8 mouse cellular contexts compared by ENCODE assay signal in genomic region chr6:101374721-101375120, GRCm38 (mm10). TPM values are rescaled to one million over a fixed set of nuclear protein-coding genes. Genes with fewer than 3 reads are reported as not detected.
DNase-seq lines count a peak whose midpoint lies in the region; ATAC-seq and TF ChIP-seq lines count a peak whose summit lies in the region.

No protein-coding gene starts in this region.

- no peaks in the 10 kb centered on the region for H3K36me3 ChIP-seq in intestine, embryonic 15.5 days
- no peaks in the 10 kb centered on the region for H3K36me3 ChIP-seq in liver, embryonic 14.5 days (replicated peaks; ENCODE audit: control insufficient read depth, insufficient read depth, low read depth)
- no peaks in the 10 kb centered on the region for H3K36me3 ChIP-seq in neural tube, embryonic 13.5 days
- no peaks in the 10 kb centered on the region for H3K36me3 ChIP-seq in thymus, adult 2 months (ENCODE audit: control insufficient read depth, insufficient read depth, low read length)

- no peak for TF ChIP-seq POLR2A in thymus, adult 2 months (IDR thresholded peaks at IDR 0.05; ENCODE audit: control insufficient read depth, extremely low read depth, insufficient read depth, low read length, poor library complexity)

- H3K4me1 ChIP-seq in intestine, embryonic 15.5 days (replicated peaks) = peaks cover 29% of the 10 kb centered on the region
- no peaks in the 10 kb centered on the region; a peak in 1 of 4 replicates for H3K4me1 ChIP-seq in liver, embryonic 14.5 days (replicated peaks; ENCODE audit: control insufficient read depth in 2 of 2, insufficient read depth in 2 of 2, low read length in 1 of 2)
- H3K4me1 ChIP-seq in neural tube, embryonic 13.5 days (replicated peaks) = peaks cover 44% of the 10 kb centered on the region
- no peaks in the 10 kb centered on the region for H3K4me1 ChIP-seq in thymus, adult 2 months (replicated peaks; ENCODE audit: control insufficient read depth, insufficient read depth, low read length)

- 0 out of 2 replicates have a peak overlapping the region, but pooled peaks have one; percentile 26 for H3K9ac ChIP-seq in intestine, embryonic 15.5 days
- no peak overlapping the region for H3K9ac ChIP-seq in liver, embryonic 14.5 days (replicated peaks)
- H3K9ac ChIP-seq in neural tube, embryonic 13.5 days = peak overlapping the region; percentile 2

- no peak for TF ChIP-seq EP300 in liver, embryonic 14.5 days (IDR thresholded peaks at IDR 0.05; ENCODE audit: low read depth)

- peak overlapping the region; percentile 37 for H3K4me3 ChIP-seq in intestine, embryonic 15.5 days (replicated peaks)
- no peak overlapping the region for H3K4me3 ChIP-seq in liver, embryonic 14.5 days (ENCODE audit: insufficient read depth in 1 of 2, low read depth in 2 of 2, low read length in 2 of 2)
- peak overlapping the region; percentile 27 for H3K4me3 ChIP-seq in neural tube, embryonic 13.5 days
- no peak overlapping the region for H3K4me3 ChIP-seq in thymus, adult 2 months (ENCODE audit: control insufficient read depth, insufficient read depth, low read length)

- no peaks in the 10 kb centered on the region for H3K9me3 ChIP-seq in intestine, embryonic 15.5 days
- H3K9me3 ChIP-seq in liver, embryonic 14.5 days (ENCODE audit: control insufficient read depth, low read length) = no peaks in the 10 kb centered on the region
- no peaks in the 10 kb centered on the region for H3K9me3 ChIP-seq in neural tube, embryonic 13.5 days

- DNase-seq in adrenal gland, adult (ENCODE audit: inconsistent age in 2 of 2, low spot score in 1 of 2) = peak; percentile 48 to 77
- DNase-seq in adrenal gland, postnatal 4 days (ENCODE audit: low spot score in 2 of 2) = no peak
- DNase-seq in gastrocnemius, postnatal 4 days (ENCODE audit: low spot score in 2 of 2) = peak; percentile 24 to 69
- DNase-seq in liver, embryonic 14.5 days (ENCODE audit: low read depth in 3 of 3, low spot score in 3 of 3) = peak in 2 of 3 experiments; percentile 18 to 29
- DNase-seq in layer of hippocampus, postnatal 25 days (ENCODE audit: extremely low spot score in 1 of 2, low spot score in 1 of 2) = no peak
- no peak for DNase-seq in thymus, adult 2 months

- H3K4me2 ChIP-seq in intestine, embryonic 15.5 days (replicated peaks) = peak overlapping the region; percentile 77
- peak overlapping the region; percentile 13; the same call in 1 of the 2 replicates for H3K4me2 ChIP-seq in liver, embryonic 14.5 days (ENCODE audit: low read depth)
- H3K4me2 ChIP-seq in neural tube, embryonic 13.5 days = peak overlapping the region; percentile 46

- H3K27me3 ChIP-seq in intestine, embryonic 15.5 days (replicated peaks) = no peaks in the 10 kb centered on the region
- peaks cover 29% of the 10 kb centered on the region for H3K27me3 ChIP-seq in liver, embryonic 14.5 days (ENCODE audit: control insufficient read depth, insufficient read depth, low read length)
- peaks cover 17% of the 10 kb centered on the region for H3K27me3 ChIP-seq in neural tube, embryonic 13.5 days
- no peaks in the 10 kb centered on the region for H3K27me3 ChIP-seq in thymus, adult 2 months (ENCODE audit: control insufficient read depth, insufficient read depth, low read length)

- TF ChIP-seq CTCF in liver, embryonic 14.5 days (IDR thresholded peaks at IDR 0.05; ENCODE audit: low read depth) = no peak
- no peak for TF ChIP-seq CTCF in thymus, adult 2 months (IDR thresholded peaks at IDR 0.05; ENCODE audit: borderline replicate concordance, control insufficient read depth, extremely low read depth, insufficient read depth, low read length, poor library complexity)

- 3% methylated on average over 7 of the region's 7 CpGs for WGBS in intestine, embryonic 15.5 days
- 22% methylated on average over 7 of the region's 7 CpGs for WGBS in liver, embryonic 14.5 days (ENCODE audit: insufficient replicate concordance)
- WGBS in neural tube, embryonic 13.5 days = 3% methylated on average over 7 of the region's 7 CpGs
- 62% methylated on average over 7 of the region's 7 CpGs for WGBS in thymus, adult 2 months

- H3K27ac ChIP-seq in intestine, embryonic 15.5 days = peak overlapping the region; percentile 91
- H3K27ac ChIP-seq in liver, embryonic 14.5 days = no peak overlapping the region
- peak overlapping the region; percentile 46 for H3K27ac ChIP-seq in neural tube, embryonic 13.5 days (replicated peaks)
- no peak overlapping the region for H3K27ac ChIP-seq in thymus, adult 2 months (ENCODE audit: control insufficient read depth, insufficient read depth, low read length)

- peak; percentile 73 for ATAC-seq in intestine, embryonic 15.5 days
- ATAC-seq in liver, embryonic 14.5 days (ENCODE audit: insufficient read depth) = peak; percentile 50
- ATAC-seq in neural tube, embryonic 13.5 days (ENCODE audit: low read depth) = no peak

RNA-seq across cellular contexts. Expression of gene Pdzrn3, which starts 3.0 kb away (rescaled TPM):
- 10 to 100 TPM; 22.8 to 23.0 TPM for total RNA-seq in adrenal gland, postnatal 4 days (2021)
- 10 to 100 TPM; 45.4 to 48.8 TPM for total RNA-seq in gastrocnemius, postnatal 4 days (2021)
- polyA plus RNA-seq in intestine, embryonic 15.5 days (2015; fragmentation: Nextera tagmentation; extraction: Ambion mirVana) = 10.3 and 10.4 TPM in 2 replicates
- polyA plus RNA-seq in liver, embryonic 14.5 days (2012; rRNA removed) = 0.75 and 0.92 TPM in 2 replicates
- polyA plus RNA-seq in liver, embryonic 14.5 days (2014; fragmentation: Nextera tagmentation; extraction: Ambion mirVana) = 0.18 and 0.36 TPM in 2 replicates
- 25.5 and 29.1 TPM in 2 replicates for polyA plus RNA-seq in neural tube, embryonic 13.5 days (2015; fragmentation: Nextera tagmentation; extraction: Ambion mirVana)
- 1 to 10 TPM; 8.4 to 9.9 TPM for total RNA-seq in layer of hippocampus, postnatal 25 days (2021)
- 1.8 and 2.8 TPM in 2 replicates for polyA plus RNA-seq in thymus, adult 2 months (2012; rRNA removed)

Comparison
In these comparisons a context has a peak if more than half of its experiments do, and no peak if none do; other contexts are left out.
1. DNase-seq: peak in adrenal gland, adult (2 of 2), gastrocnemius, postnatal 4 days (2 of 2) and liver, embryonic 14.5 days (2 of 3); none in adrenal gland, postnatal 4 days (0 of 2), layer of hippocampus, postnatal 25 days (0 of 2) and thymus, adult 2 months (single experiment).
2. H3K27ac ChIP-seq: peak in intestine, embryonic 15.5 days (single experiment) and neural tube, embryonic 13.5 days (single experiment); none in liver, embryonic 14.5 days (single experiment) and thymus, adult 2 months (single experiment).
3. H3K4me2 ChIP-seq: peak in every context shown above with its lines; median percentile 77 in intestine, embryonic 15.5 days; 46 in neural tube, embryonic 13.5 days; 13 in liver, embryonic 14.5 days.
4. H3K4me3 ChIP-seq: peak in intestine, embryonic 15.5 days (single experiment) and neural tube, embryonic 13.5 days (single experiment); none in liver, embryonic 14.5 days (0 of 2) and thymus, adult 2 months (single experiment).